Mouse (Mus musculus): Measurements from ENCODE around the gene Lrch4.

GRCm38 (mm10) chr5:137599600-137599999, 29.3 kb upstream of the Lrch4 start:
- TF ChIP-seq CTCF (IDR thresholded peaks at IDR 0.05; ENCODE audit: control insufficient read depth, insufficient read depth, low read length) (no peak), POLR2A (IDR thresholded peaks at IDR 0.05; ENCODE audit: borderline replicate concordance, control insufficient read depth, low read depth, low read length) (no peak)
